ENCODE assay signal across 8 mouse cellular contexts in genomic region chr17:43581012-43581467, GRCm38 (mm10). TPM values are rescaled to one million over a fixed set of nuclear protein-coding genes. Genes with fewer than 3 reads are reported as not detected.
DNase-seq lines count a peak whose midpoint lies in the region; ATAC-seq and TF ChIP-seq lines count a peak whose summit lies in the region.

No protein-coding gene starts in this region.

- H3K36me3 ChIP-seq in embryonic facial prominence, embryonic 13.5 days = no peaks in the 10 kb centered on the region
- H3K36me3 ChIP-seq in heart, embryonic 13.5 days = no peaks in the 10 kb centered on the region
- H3K36me3 ChIP-seq in kidney, embryonic 16.5 days (ENCODE audit: insufficient read depth, low read length) = no peaks in the 10 kb centered on the region

- peak overlapping the region; percentile 46 for H3K4me2 ChIP-seq in embryonic facial prominence, embryonic 13.5 days
- H3K4me2 ChIP-seq in heart, embryonic 13.5 days = peak overlapping the region; percentile 57
- peak overlapping the region; percentile 39 for H3K4me2 ChIP-seq in kidney, embryonic 16.5 days (replicated peaks; ENCODE audit: low read depth, low read length)

- TF ChIP-seq POLR2A in brain, embryonic 14.5 days (IDR thresholded peaks at IDR 0.05; ENCODE audit: borderline replicate concordance, extremely low read depth, insufficient read depth, insufficient read length, poor library complexity, severe bottlenecking) = no peak
- TF ChIP-seq POLR2A in cerebellum, adult 2 months (IDR thresholded peaks at IDR 0.05; ENCODE audit: borderline replicate concordance, insufficient read depth, low read length) = no peak

- no peaks in the 10 kb centered on the region for H3K27me3 ChIP-seq in embryonic facial prominence, embryonic 13.5 days
- no peaks in the 10 kb centered on the region for H3K27me3 ChIP-seq in heart, embryonic 13.5 days (replicated peaks)
- no peaks in the 10 kb centered on the region for H3K27me3 ChIP-seq in kidney, embryonic 16.5 days (ENCODE audit: insufficient read depth, low read length)
- H3K27me3 ChIP-seq in cerebellum, adult 2 months (ENCODE audit: control insufficient read depth, insufficient read depth, low read length) = no peaks in the 10 kb centered on the region

- 8% methylated on average over 8 of the region's 8 CpGs for WGBS in embryonic facial prominence, embryonic 13.5 days
- 17% methylated on average over 8 of the region's 8 CpGs for WGBS in heart, embryonic 13.5 days
- 5% methylated on average over 8 of the region's 8 CpGs for WGBS in kidney, embryonic 16.5 days
- 16% methylated on average over 8 of the region's 8 CpGs for WGBS in cerebellum, adult 2 months

- peak; percentile 66 for DNase-seq in brain, embryonic 14.5 days (ENCODE audit: low read depth)
- DNase-seq in mesoderm, embryonic 11.5 days (ENCODE audit: low read depth, low spot score) = peak; percentile 26
- peak; percentile 46 for DNase-seq in testis, postnatal 10 days (ENCODE audit: low spot score)
- no peak for DNase-seq in cerebellum, adult 2 months

- peaks cover 14% of the 10 kb centered on the region for H3K4me1 ChIP-seq in embryonic facial prominence, embryonic 13.5 days
- peaks cover 20% of the 10 kb centered on the region for H3K4me1 ChIP-seq in heart, embryonic 13.5 days
- H3K4me1 ChIP-seq in kidney, embryonic 16.5 days (ENCODE audit: insufficient read depth, low read length) = peaks cover 22% of the 10 kb centered on the region
- no peaks in the 10 kb centered on the region for H3K4me1 ChIP-seq in cerebellum, adult 2 months (ENCODE audit: control insufficient read depth, insufficient read depth, low read length)

- H3K9ac ChIP-seq in embryonic facial prominence, embryonic 13.5 days = 0 out of 2 replicates have a peak overlapping the region, but pooled peaks have one; percentile 11
- peak overlapping the region; percentile 52 for H3K9ac ChIP-seq in heart, embryonic 13.5 days
- H3K9ac ChIP-seq in kidney, embryonic 16.5 days (replicated peaks; ENCODE audit: low read length) = peak overlapping the region; percentile 34; the same call in 1 of the 2 replicates

- H3K4me3 ChIP-seq in embryonic facial prominence, embryonic 13.5 days = peak overlapping the region; percentile 16
- peak overlapping the region; percentile 24 for H3K4me3 ChIP-seq in heart, embryonic 13.5 days
- peak overlapping the region; percentile 19; the same call in 1 of the 2 replicates for H3K4me3 ChIP-seq in kidney, embryonic 16.5 days (ENCODE audit: low read length)
- H3K4me3 ChIP-seq in cerebellum, adult 2 months (replicated peaks; ENCODE audit: insufficient read depth, low read depth, low read length) = no peak overlapping the region

- H3K9me3 ChIP-seq in embryonic facial prominence, embryonic 13.5 days = no peaks in the 10 kb centered on the region
- no peaks in the 10 kb centered on the region for H3K9me3 ChIP-seq in heart, embryonic 13.5 days
- H3K9me3 ChIP-seq in kidney, embryonic 16.5 days (ENCODE audit: low read length) = no peaks in the 10 kb centered on the region

- H3K27ac ChIP-seq in embryonic facial prominence, embryonic 13.5 days = peak overlapping the region; percentile 4; the same call in 1 of the 2 replicates
- peak overlapping the region; percentile 74 for H3K27ac ChIP-seq in heart, embryonic 13.5 days (replicated peaks)
- H3K27ac ChIP-seq in kidney, embryonic 16.5 days (ENCODE audit: low read length) = peak overlapping the region; percentile 80
- H3K27ac ChIP-seq in cerebellum, adult 2 months (ENCODE audit: insufficient read depth, low read length) = no peak overlapping the region

- no peak for TF ChIP-seq CTCF in brain, embryonic 14.5 days (IDR thresholded peaks at IDR 0.05; ENCODE audit: borderline replicate concordance, extremely low read depth, insufficient read depth, insufficient read length)
- no peak for TF ChIP-seq CTCF in cerebellum, adult 2 months (IDR thresholded peaks at IDR 0.05; ENCODE audit: borderline replicate concordance, insufficient read depth, low read depth, low read length)

- ATAC-seq in embryonic facial prominence, embryonic 13.5 days (ENCODE audit: insufficient number of reproducible peaks, insufficient read depth, low FRiP score, low TSS enrichment, low read depth) = 0 out of 2 replicates have a peak, but pooled peaks have one; percentile 43
- ATAC-seq in heart, embryonic 13.5 days (ENCODE audit: extremely low read depth, insufficient number of reproducible peaks, low FRiP score, low TSS enrichment) = no peak
- ATAC-seq in kidney, embryonic 16.5 days (ENCODE audit: low FRiP score, low TSS enrichment) = peak; percentile 92
- ATAC-seq in granulocyte monocyte progenitor cell, adult 5-6 weeks (replicated peaks; ENCODE audit: poor library complexity, severe bottlenecking) = no peak

RNA-seq across cellular contexts. Expression of gene Pla2g7, which starts 13.1 kb away (rescaled TPM):
- polyA plus RNA-seq in brain, embryonic 14.5 days (2012; rRNA removed) = 6.4 and 16.5 TPM in 2 replicates
- polyA plus RNA-seq in embryonic facial prominence, embryonic 13.5 days (2015; fragmentation: Nextera tagmentation; extraction: Ambion mirVana) = 8.4 and 11.1 TPM in 2 replicates
- 12.5 and 13.2 TPM in 2 replicates for polyA plus RNA-seq in heart, embryonic 13.5 days (2015; fragmentation: Nextera tagmentation; extraction: Ambion mirVana)
- 75.4 and 76.4 TPM in 2 replicates for polyA plus RNA-seq in kidney, embryonic 16.5 days (2015; fragmentation: Nextera tagmentation; extraction: Ambion mirVana)
- total RNA-seq in granulocyte monocyte progenitor cell, adult 5-6 weeks (2014; fragmentation: Nextera tagmentation) = 1.3 TPM in 1 of 2 replicates, not detected in the other
- 0.13 and 2.4 TPM in 2 replicates for total RNA-seq in granulocyte monocyte progenitor cell, adult 5-6 weeks (2017)
- polyA plus RNA-seq in cerebellum, adult 2 months (2012; rRNA removed) = 201 and 209 TPM in 2 replicates

RNA-seq across cellular contexts. Expression of gene Ankrd66, which starts 37.6 kb away (rescaled TPM):
- 0.53 and 0.82 TPM in 2 replicates for polyA plus RNA-seq in brain, embryonic 14.5 days (2012; rRNA removed)
- 0.21 TPM in 1 of 2 replicates, not detected in the other for polyA plus RNA-seq in embryonic facial prominence, embryonic 13.5 days (2015; fragmentation: Nextera tagmentation; extraction: Ambion mirVana)
- 0.11 TPM in 1 of 2 replicates, not detected in the other for polyA plus RNA-seq in heart, embryonic 13.5 days (2015; fragmentation: Nextera tagmentation; extraction: Ambion mirVana)
- polyA plus RNA-seq in kidney, embryonic 16.5 days (2015; fragmentation: Nextera tagmentation; extraction: Ambion mirVana) = 0.47 TPM in 1 of 2 replicates, not detected in the other
- total RNA-seq in granulocyte monocyte progenitor cell, adult 5-6 weeks (2014; fragmentation: Nextera tagmentation) = not detected in 2 replicates
- not detected in 2 replicates for total RNA-seq in granulocyte monocyte progenitor cell, adult 5-6 weeks (2017)
- polyA plus RNA-seq in cerebellum, adult 2 months (2012; rRNA removed) = 0.41 and 0.59 TPM in 2 replicates

RNA-seq across cellular contexts. Expression of gene Tdrd6, which starts 49.1 kb away (rescaled TPM):
- polyA plus RNA-seq in brain, embryonic 14.5 days (2012; rRNA removed) = 0.83 and 1.6 TPM in 2 replicates
- 0.29 and 0.42 TPM in 2 replicates for polyA plus RNA-seq in embryonic facial prominence, embryonic 13.5 days (2015; fragmentation: Nextera tagmentation; extraction: Ambion mirVana)
- polyA plus RNA-seq in heart, embryonic 13.5 days (2015; fragmentation: Nextera tagmentation; extraction: Ambion mirVana) = 0.14 TPM in 1 of 2 replicates, not detected in the other
- not detected in 2 replicates for polyA plus RNA-seq in kidney, embryonic 16.5 days (2015; fragmentation: Nextera tagmentation; extraction: Ambion mirVana)
- total RNA-seq in granulocyte monocyte progenitor cell, adult 5-6 weeks (2014; fragmentation: Nextera tagmentation) = not detected in 2 replicates
- not detected in 2 replicates for total RNA-seq in granulocyte monocyte progenitor cell, adult 5-6 weeks (2017)
- polyA plus RNA-seq in cerebellum, adult 2 months (2012; rRNA removed) = 1.6 and 1.9 TPM in 2 replicates

Comparison
In these comparisons a context has a peak if more than half of its experiments do, and no peak if none do; other contexts are left out.
1. DNase-seq: peak in brain, embryonic 14.5 days (single experiment), mesoderm, embryonic 11.5 days (single experiment) and testis, postnatal 10 days (single experiment); none in cerebellum, adult 2 months (0 of 2).
2. ATAC-seq: peak in embryonic facial prominence, embryonic 13.5 days (single experiment) and kidney, embryonic 16.5 days (single experiment); none in heart, embryonic 13.5 days (single experiment) and granulocyte monocyte progenitor cell, adult 5-6 weeks (single experiment).
3. Peak in every context shown above with its lines, with median percentiles within 50 percentile points of each other: H3K4me2 ChIP-seq and H3K9ac ChIP-seq.